Mouse (Mus musculus): ENCODE measurements around the gene Gm45062. TPM values are rescaled to one million over a fixed set of nuclear protein-coding genes. Genes with fewer than 3 reads are reported as not detected.

The Gm45062 gene
- total RNA-seq, 1 experiment: 1.5 TPM

DNA sequence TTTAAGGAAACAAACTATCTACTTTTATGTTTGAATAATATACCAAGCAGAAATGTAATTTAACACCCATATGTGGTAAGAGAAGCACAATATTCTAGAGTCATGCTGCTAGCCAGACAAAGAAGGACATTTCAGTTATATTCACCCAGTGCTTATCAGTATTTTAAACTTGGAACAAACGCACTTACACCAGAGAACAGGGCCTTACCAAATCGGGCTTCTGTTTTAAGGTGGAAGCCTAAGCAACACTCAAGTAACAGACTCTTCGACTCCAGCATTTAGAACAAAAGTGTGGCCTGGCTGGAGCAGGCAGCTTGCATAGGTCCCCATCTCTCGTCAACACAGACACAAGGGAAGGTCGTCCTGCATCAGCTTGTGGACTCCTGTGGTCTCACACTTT is 229.0 kb downstream of the Gm45062 start:
- Histone ChIP-seq H3K9ac (ENCODE audit: insufficient read depth, low read depth, low read length, poor library complexity, severe bottlenecking) (no peak overlapping the region), H3K27ac (ENCODE audit: insufficient read depth, low read depth, low read length, poor library complexity, severe bottlenecking) (no peak overlapping the region), H3K4me3 (ENCODE audit: insufficient read depth in 1 of 2, low read depth in 1 of 2, low read length in 2 of 2, poor library complexity in 1 of 2, severe bottlenecking in 1 of 2) (no peak overlapping the region), H3K9me3 (ENCODE audit: control insufficient read depth, insufficient read depth, low read depth, low read length) (no peaks in the 10 kb centered on the region), H3K36me3 (ENCODE audit: control insufficient read depth, insufficient read depth, low read length, poor library complexity, severe bottlenecking) (no peaks in the 10 kb centered on the region), H3K4me1 (ENCODE audit: control insufficient read depth in 2 of 2, insufficient read depth in 2 of 2, low read length in 2 of 2, poor library complexity in 1 of 2) (peaks cover 0 to 3% of the 10 kb centered on the region in 2 experiments; a peak in 1 of 4 replicates)
- no peak for DNase-seq (ENCODE audit: low read depth, low spot score)
- in situ Hi-C loops (cut with MboI; ENCODE audit: low sequenced_read_pairs in 2 of 2, unreplicated experiment in 2 of 2): no loop called here
- TF ChIP-seq ZNF384 (IDR thresholded peaks at IDR 0.05; ENCODE audit: low read depth, low read length): no peak
- TF ChIP-seq ZC3H11A (IDR thresholded peaks at IDR 0.05; ENCODE audit: borderline replicate concordance, low read depth, low read length): no peak
- TF ChIP-seq CHD2 (IDR thresholded peaks at IDR 0.05; ENCODE audit: low read depth, low read length): no peak
- TF ChIP-seq MAFK (IDR thresholded peaks at IDR 0.05; ENCODE audit: insufficient read depth, low read depth, low read length): no peak
- TF ChIP-seq HCFC1 (IDR thresholded peaks at IDR 0.05; ENCODE audit: borderline replicate concordance, insufficient read depth, low read length): no peak

- peaks cover 0 to 3% of the 10 kb centered on the region in 2 experiments; a peak in 1 of 4 replicates for H3K4me1 ChIP-seq (ENCODE audit: control insufficient read depth in 2 of 2, insufficient read depth in 2 of 2, low read length in 2 of 2, poor library complexity in 1 of 2)
- H3K27ac ChIP-seq (ENCODE audit: insufficient read depth, low read depth, low read length, poor library complexity, severe bottlenecking): no peak overlapping the region
- DNase-seq (ENCODE audit: low read depth, low spot score): no peak
- in situ Hi-C loops (cut with MboI; ENCODE audit: low sequenced_read_pairs in 2 of 2, unreplicated experiment in 2 of 2): no loop called here
- H3K4me3 ChIP-seq (ENCODE audit: insufficient read depth in 1 of 2, low read depth in 1 of 2, low read length in 2 of 2, poor library complexity in 1 of 2, severe bottlenecking in 1 of 2): no peak overlapping the region
- H3K9me3 ChIP-seq (ENCODE audit: control insufficient read depth, insufficient read depth, low read depth, low read length): no peaks in the 10 kb centered on the region
- no peaks in the 10 kb centered on the region for H3K36me3 ChIP-seq (ENCODE audit: control insufficient read depth, insufficient read depth, low read length, poor library complexity, severe bottlenecking)
- TF ChIP-seq HCFC1 (IDR thresholded peaks at IDR 0.05; ENCODE audit: borderline replicate concordance, insufficient read depth, low read length) (no peak), CHD2 (IDR thresholded peaks at IDR 0.05; ENCODE audit: low read depth, low read length) (no peak), ZNF384 (IDR thresholded peaks at IDR 0.05; ENCODE audit: low read depth, low read length) (no peak), MAFK (IDR thresholded peaks at IDR 0.05; ENCODE audit: insufficient read depth, low read depth, low read length) (no peak), ZC3H11A (IDR thresholded peaks at IDR 0.05; ENCODE audit: borderline replicate concordance, low read depth, low read length) (no peak)
- no peak overlapping the region for H3K9ac ChIP-seq (ENCODE audit: insufficient read depth, low read depth, low read length, poor library complexity, severe bottlenecking)
Observed at GRCm38 (mm10) chr6:8489266-8489665, 230.0 kb downstream of the Gm45062 start.

DNA sequence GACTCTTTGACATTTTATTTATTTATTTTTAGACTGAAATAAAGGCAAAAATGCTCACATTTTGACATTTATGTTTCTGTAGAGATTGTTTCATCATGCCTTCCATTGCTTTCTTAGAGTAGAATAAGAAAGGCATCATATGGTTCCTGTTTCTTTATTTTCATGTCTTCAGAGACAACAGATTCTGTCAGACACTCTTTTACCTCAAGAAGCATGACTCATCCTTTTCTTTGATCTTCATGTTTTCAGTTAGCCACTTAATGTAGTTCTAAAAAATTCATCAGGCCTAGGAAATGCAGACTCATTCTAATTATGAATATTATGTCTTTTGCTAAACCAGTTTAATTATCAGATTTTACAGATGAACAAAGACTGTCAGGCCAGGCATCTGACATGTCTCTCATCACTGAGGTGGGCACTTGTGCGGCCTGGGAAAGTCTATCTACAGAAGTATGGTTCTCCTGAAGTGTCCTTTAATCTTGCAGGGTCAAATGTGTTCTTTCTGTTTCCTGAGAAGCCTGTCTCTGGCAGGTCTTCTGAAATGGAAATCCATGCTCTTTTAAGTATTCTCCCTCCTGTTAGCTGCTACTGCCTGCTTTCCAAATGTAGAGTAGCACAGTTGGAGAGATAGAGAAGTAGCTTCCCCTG is 230.8 kb downstream of the Gm45062 start:
- H3K27ac ChIP-seq (ENCODE audit: insufficient read depth, low read depth, low read length, poor library complexity, severe bottlenecking): no peak overlapping the region
- H3K9me3 ChIP-seq (ENCODE audit: control insufficient read depth, insufficient read depth, low read depth, low read length): no peaks in the 10 kb centered on the region
- TF ChIP-seq HCFC1 (IDR thresholded peaks at IDR 0.05; ENCODE audit: borderline replicate concordance, insufficient read depth, low read length) (no peak), ZNF384 (IDR thresholded peaks at IDR 0.05; ENCODE audit: low read depth, low read length) (no peak), MAFK (IDR thresholded peaks at IDR 0.05; ENCODE audit: insufficient read depth, low read depth, low read length) (no peak), CHD2 (IDR thresholded peaks at IDR 0.05; ENCODE audit: low read depth, low read length) (no peak), ZC3H11A (IDR thresholded peaks at IDR 0.05; ENCODE audit: borderline replicate concordance, low read depth, low read length) (no peak)
- no peak overlapping the region for H3K4me3 ChIP-seq (ENCODE audit: insufficient read depth in 1 of 2, low read depth in 1 of 2, low read length in 2 of 2, poor library complexity in 1 of 2, severe bottlenecking in 1 of 2)
- DNase-seq (ENCODE audit: low read depth, low spot score): no peak
- no peaks in the 10 kb centered on the region for H3K36me3 ChIP-seq (ENCODE audit: control insufficient read depth, insufficient read depth, low read length, poor library complexity, severe bottlenecking)
- in situ Hi-C loops (cut with MboI; ENCODE audit: low sequenced_read_pairs in 2 of 2, unreplicated experiment in 2 of 2): no loop called here
- peaks cover 0 to 1% of the 10 kb centered on the region in 2 experiments; a peak in 1 of 4 replicates for H3K4me1 ChIP-seq (ENCODE audit: control insufficient read depth in 2 of 2, insufficient read depth in 2 of 2, low read length in 2 of 2, poor library complexity in 1 of 2)
- no peak overlapping the region for H3K9ac ChIP-seq (ENCODE audit: insufficient read depth, low read depth, low read length, poor library complexity, severe bottlenecking)

DNA sequence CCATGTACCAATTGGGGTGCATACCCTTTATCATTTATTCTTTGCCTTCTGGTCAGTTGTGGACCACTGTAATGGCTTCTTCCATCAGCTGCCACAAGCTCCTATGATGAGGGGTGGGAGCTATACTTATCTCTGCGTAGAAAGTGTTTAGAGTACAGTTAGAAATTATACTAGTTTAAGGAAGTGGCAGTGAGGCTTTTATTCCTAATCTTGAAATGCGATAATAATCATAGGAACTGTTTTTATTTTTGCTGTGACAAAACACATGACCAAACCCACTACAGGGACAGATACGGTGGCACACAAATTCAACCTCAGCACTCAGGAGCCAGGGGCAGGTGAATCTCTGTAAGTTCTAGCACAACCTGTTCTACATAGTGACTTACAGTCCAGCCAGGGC is 233.0 kb downstream of the Gm45062 start:
- no peaks in the 10 kb centered on the region for H3K36me3 ChIP-seq (ENCODE audit: control insufficient read depth, insufficient read depth, low read length, poor library complexity, severe bottlenecking)
- no peak for TF ChIP-seq ZNF384 (IDR thresholded peaks at IDR 0.05; ENCODE audit: low read depth, low read length)
- TF ChIP-seq ZC3H11A (IDR thresholded peaks at IDR 0.05; ENCODE audit: borderline replicate concordance, low read depth, low read length): no peak
- no peak for TF ChIP-seq HCFC1 (IDR thresholded peaks at IDR 0.05; ENCODE audit: borderline replicate concordance, insufficient read depth, low read length)
- no peak for TF ChIP-seq MAFK (IDR thresholded peaks at IDR 0.05; ENCODE audit: insufficient read depth, low read depth, low read length)
- no peak for TF ChIP-seq CHD2 (IDR thresholded peaks at IDR 0.05; ENCODE audit: low read depth, low read length)
- H3K4me1 ChIP-seq (ENCODE audit: control insufficient read depth in 2 of 2, insufficient read depth in 2 of 2, low read length in 2 of 2, poor library complexity in 1 of 2): no peaks in the 10 kb centered on the region
- no peak overlapping the region for H3K4me3 ChIP-seq (ENCODE audit: insufficient read depth in 1 of 2, low read depth in 1 of 2, low read length in 2 of 2, poor library complexity in 1 of 2, severe bottlenecking in 1 of 2)
- no peak overlapping the region for H3K27ac ChIP-seq (ENCODE audit: insufficient read depth, low read depth, low read length, poor library complexity, severe bottlenecking)
- no peak overlapping the region for H3K9ac ChIP-seq (ENCODE audit: insufficient read depth, low read depth, low read length, poor library complexity, severe bottlenecking)
- no peak for DNase-seq (ENCODE audit: low read depth, low spot score)
- H3K9me3 ChIP-seq (ENCODE audit: control insufficient read depth, insufficient read depth, low read depth, low read length): no peaks in the 10 kb centered on the region
- in situ Hi-C loops (cut with MboI; ENCODE audit: low sequenced_read_pairs in 2 of 2, unreplicated experiment in 2 of 2): no loop called here
